Mouse (Mus musculus) erythroid progenitor cell, adult 5-6 weeks (primary cell): ENCODE measurements around the gene Ccl27b. TPM values are rescaled to one million over a fixed set of nuclear protein-coding genes. Genes with fewer than 3 reads are reported as not detected.
"Not testable (repeated sequence)": the region's sequence is repeated elsewhere in the genome, so short reads cannot be mapped to it uniquely, and the experiment has no call there.

Experiments
- ATAC-seq: replicated peaks from 2 replicates; pipeline ENCODE4 v1.8.0; 2016; ENCODE audit warnings: moderate number of reproducible peaks, mild to moderate bottlenecking, moderate TSS enrichment, inconsistent platforms; ENCODE audit not compliant: poor library complexity, low FRiP score, severe bottlenecking
- total RNA-seq, 2 experiments: library from RNA; stranded (forward) in 1 of 2; stranded (reverse) in 1 of 2; fragments of 150-400 nt in 1 of 2; fragments of 186-747, 209-891 nt in 1 of 2; gene quantifications; 2 replicates each; pipeline versions ENCODE4 v1.2.3 to v1.2.4; 2015 to 2017; ENCODE audit warnings: low replicate concordance in 2 of 2

Gene Ccl27b
- total RNA-seq (2015; ENCODE audit: low replicate concordance) (not detected in 2 replicates), total RNA-seq (2017; ENCODE audit: low replicate concordance) (not detected in 2 replicates)

GRCm38 (mm10) chr4:42654951-42655350 is at the start of gene Ccl27b:
Ccl27b (plus strand) TSS chr4:42655251.
- not testable (repeated sequence) for ATAC-seq

- ATAC-seq: not testable (repeated sequence)
Observed at GRCm38 (mm10) chr4:42611895-42612294, 43.2 kb upstream of the Ccl27b start, which contains the start of gene Gm10591. Gm10591 (plus strand) TSS chr4:42612195.

GRCm38 (mm10) chr4:42629419-42629818 is 25.6 kb upstream of the Ccl27b start, which contains the start of gene Gm2564:
Gm2564 (plus strand) TSS chr4:42629719.
- ATAC-seq: not testable (repeated sequence)

- not testable (repeated sequence) for ATAC-seq
Observed at GRCm38 (mm10) chr4:42661793-42662192, 6.7 kb downstream of the Ccl27b start, which contains the start of gene Il11ra2. Il11ra2 (minus strand) TSS chr4:42661893.

- not testable (repeated sequence) for ATAC-seq
Observed at GRCm38 (mm10) chr4:42675415-42675814, 20.4 kb downstream of the Ccl27b start.

GRCm38 (mm10) chr4:42679365-42679764 is 24.3 kb downstream of the Ccl27b start:
- ATAC-seq: not testable (repeated sequence)

- not testable (repeated sequence) for ATAC-seq
Observed at GRCm38 (mm10) chr4:42680374-42681356, 25.6 kb downstream of the Ccl27b start.

GRCm38 (mm10) chr4:42681473-42682182 is 26.6 kb downstream of the Ccl27b start:
- not testable (repeated sequence) for ATAC-seq

GRCm38 (mm10) chr4:42682183-42682524 is 27.1 kb downstream of the Ccl27b start:
- not testable (repeated sequence) for ATAC-seq

Other genes starting within 250 kb of the Ccl27b start
- gene Gm21586, start 215.9 kb upstream of the Ccl27b start, total RNA-seq (2015; ENCODE audit: low replicate concordance): not detected in 2 replicates
- not detected in 2 replicates for gene Gm21586, start 215.9 kb upstream of the Ccl27b start, total RNA-seq (2017; ENCODE audit: low replicate concordance)
- 1.1 and 1.3 TPM in 2 replicates for gene Gm2163, start 188.5 kb upstream of the Ccl27b start, total RNA-seq (2015; ENCODE audit: low replicate concordance)
- 0.51 TPM in 1 of 2 replicates, not detected in the other for gene Gm2163, start 188.5 kb upstream of the Ccl27b start, total RNA-seq (2017; ENCODE audit: low replicate concordance)
- gene Fam205a2, start 127.1 kb upstream of the Ccl27b start, total RNA-seq (2015; ENCODE audit: low replicate concordance): not detected in 2 replicates
- gene Fam205a2, start 127.1 kb upstream of the Ccl27b start, total RNA-seq (2017; ENCODE audit: low replicate concordance): 0.23 and 0.39 TPM in 2 replicates
- not detected in 2 replicates for gene Gm10591, start 43.1 kb upstream of the Ccl27b start, total RNA-seq (2015; ENCODE audit: low replicate concordance)
- not detected in 2 replicates for gene Gm10591, start 43.1 kb upstream of the Ccl27b start, total RNA-seq (2017; ENCODE audit: low replicate concordance)
- gene Gm2564, start 25.5 kb upstream of the Ccl27b start, total RNA-seq (2015; ENCODE audit: low replicate concordance): not detected in 2 replicates
- not detected in 2 replicates for gene Gm2564, start 25.5 kb upstream of the Ccl27b start, total RNA-seq (2017; ENCODE audit: low replicate concordance)
- gene Il11ra2, start 6.6 kb downstream of the Ccl27b start, total RNA-seq (2015; ENCODE audit: low replicate concordance): not detected in 2 replicates
- not detected in 2 replicates for gene Il11ra2, start 6.6 kb downstream of the Ccl27b start, total RNA-seq (2017; ENCODE audit: low replicate concordance)
- gene 4930578G10Rik, start 80.3 kb downstream of the Ccl27b start, total RNA-seq (2015; ENCODE audit: low replicate concordance): not detected in 2 replicates
- gene 4930578G10Rik, start 80.3 kb downstream of the Ccl27b start, total RNA-seq (2017; ENCODE audit: low replicate concordance): not detected in 2 replicates
- gene Ccl19, start 101.3 kb downstream of the Ccl27b start, total RNA-seq (2015; ENCODE audit: low replicate concordance): 3.6 TPM in 1 of 2 replicates, not detected in the other
- not detected in 2 replicates for gene Ccl19, start 101.3 kb downstream of the Ccl27b start, total RNA-seq (2017; ENCODE audit: low replicate concordance)
- gene Ccl21a, start 118.7 kb downstream of the Ccl27b start, total RNA-seq (2015; ENCODE audit: low replicate concordance): not detected in 2 replicates
- not detected in 2 replicates for gene Ccl21a, start 118.7 kb downstream of the Ccl27b start, total RNA-seq (2017; ENCODE audit: low replicate concordance)
- gene Fam205a1, start 198.6 kb downstream of the Ccl27b start, total RNA-seq (2015; ENCODE audit: low replicate concordance): 0.36 and 0.84 TPM in 2 replicates
- not detected in 2 replicates for gene Fam205a1, start 198.6 kb downstream of the Ccl27b start, total RNA-seq (2017; ENCODE audit: low replicate concordance)
- gene Gm12394, start 201.5 kb downstream of the Ccl27b start, total RNA-seq (2015; ENCODE audit: low replicate concordance): not detected in 2 replicates
- not detected in 2 replicates for gene Gm12394, start 201.5 kb downstream of the Ccl27b start, total RNA-seq (2017; ENCODE audit: low replicate concordance)
- not detected in 2 replicates for gene Fam205c, start 219.0 kb downstream of the Ccl27b start, total RNA-seq (2015; ENCODE audit: low replicate concordance)
- gene Fam205c, start 219.0 kb downstream of the Ccl27b start, total RNA-seq (2017; ENCODE audit: low replicate concordance): not detected in 2 replicates